Mouse (Mus musculus) embryonic facial prominence, embryonic 12.5 days (tissue): Measurements from ENCODE around the gene Jmjd7. TPM values are rescaled to one million over a fixed set of nuclear protein-coding genes. Genes with fewer than 3 reads are reported as not detected.

Source experiments
- ATAC-seq: fragments of 200-750 bp; cut with Nextera tagmentation; 2 replicates; pipeline ENCODE4 v1.8.0; 2017; ENCODE audit not compliant: insufficient number of reproducible peaks, insufficient read depth, low FRiP score, low TSS enrichment
- H3K27ac ChIP-seq: fragments of 300-500 bp; sonication (generic); 2 replicates; pipeline ENCODE4 v1.5.1; 2016; ENCODE audit warnings: mild to moderate bottlenecking
- H3K27me3 ChIP-seq: fragments of 300-500 bp; sonication (generic); 2 replicates; pipeline ENCODE4 v1.6.1; 2016; ENCODE audit warnings: mild to moderate bottlenecking, moderate library complexity
- H3K36me3 ChIP-seq: fragments of 300-500 bp; sonication (generic); 2 replicates; pipeline ENCODE4 v1.6.1; 2016; ENCODE audit warnings: mild to moderate bottlenecking
- H3K4me1 ChIP-seq: fragments of 300-500 bp; sonication (generic); 2 replicates; pipeline ENCODE4 v1.6.1; 2016
- H3K4me2 ChIP-seq: fragments of 300-500 bp; sonication (generic); replicated peaks from 2 replicates; pipeline ENCODE4 v1.6.1; 2016; ENCODE audit warnings: mild to moderate bottlenecking, moderate library complexity
- H3K4me3 ChIP-seq: fragments of 300-500 bp; sonication (generic); 2 replicates; pipeline ENCODE4 v1.5.1; 2016; ENCODE audit warnings: mild to moderate bottlenecking
- H3K9ac ChIP-seq: fragments of 300-500 bp; sonication (generic); 2 replicates; pipeline ENCODE4 v1.6.1; 2016; ENCODE audit warnings: mild to moderate bottlenecking, moderate library complexity
- H3K9me3 ChIP-seq: fragments of 300-500 bp; sonication (generic); 2 replicates; pipeline ENCODE4 v1.6.1; 2016; ENCODE audit warnings: mild to moderate bottlenecking, moderate library complexity
- WGBS: fragments of 180-500 bp; shearing (Covaris S2); methylation state at CpG from one replicate; pipeline ENCODE4 v1.1.7; 2016; 5-methylcytosine and 5-hydroxymethylcytosine counted together
- polyA plus RNA-seq: library from polyadenylated mRNA; unstranded; fragments of >200 nt; fragmentation: Nextera tagmentation; extraction: Ambion mirVana; gene quantifications from 2 replicates; pipeline ENCODE4 v1.2.1, GENCODE M21; 2016

Gene Jmjd7
- polyA plus RNA-seq, 1 experiment from 2014 or later = 19.0 TPM

DNA sequence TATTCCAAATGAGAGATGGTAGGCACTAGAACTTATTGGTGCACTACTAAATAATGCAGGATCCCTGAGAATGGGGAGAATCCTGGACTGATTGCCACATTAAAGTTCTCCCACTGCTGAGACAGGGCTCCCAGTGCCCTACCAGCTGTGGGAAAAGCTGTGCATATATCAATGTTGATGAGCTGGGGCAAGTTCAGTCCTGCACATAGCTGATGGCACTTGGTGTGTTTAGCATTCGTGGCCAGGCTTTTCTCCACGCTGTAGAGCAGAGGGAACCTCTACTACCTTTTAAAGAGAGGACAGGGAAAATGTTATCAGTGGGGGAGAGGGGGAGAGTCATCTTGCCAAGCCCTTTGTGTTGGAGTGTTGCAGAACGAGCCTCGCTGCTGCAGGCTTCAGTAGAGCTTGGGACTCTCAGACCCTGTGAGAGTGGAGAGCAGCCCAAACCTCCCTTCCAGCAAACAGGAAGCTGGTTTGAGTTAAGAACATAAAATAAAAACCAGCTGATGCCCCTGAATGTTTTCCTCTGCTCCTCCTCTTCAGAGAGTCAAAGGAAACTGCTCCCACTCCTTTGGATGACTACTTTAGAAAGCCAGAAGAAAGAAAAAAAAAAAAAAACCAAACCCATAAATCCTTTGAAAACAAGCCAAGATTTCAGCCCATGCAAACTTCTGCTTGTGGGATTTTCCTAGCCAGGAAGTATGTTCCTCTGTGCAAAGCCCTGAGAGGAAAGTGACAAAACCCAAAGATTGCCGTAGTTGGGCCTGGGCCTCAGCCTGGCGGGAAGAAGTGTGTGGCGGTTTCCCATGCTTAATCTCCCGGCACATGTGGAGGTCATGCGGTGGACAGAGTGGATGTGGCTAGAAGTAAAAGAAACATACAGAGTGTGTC, 31.6 kb upstream of the Jmjd7 start:
- 38% methylated on average over 9 of the region's 9 CpGs for WGBS
- Histone ChIP-seq H3K4me3 (no peak overlapping the region), H3K4me1 (peaks cover 26% of the 10 kb centered on the region), H3K36me3 (peaks cover 4% of the 10 kb centered on the region; the same call in 1 of the 2 replicates), H3K4me2 (no peak overlapping the region), H3K27me3 (no peaks in the 10 kb centered on the region), H3K9me3 (no peaks in the 10 kb centered on the region), H3K27ac (peak overlapping the region; percentile 94), H3K9ac (no peak overlapping the region)
- peak; percentile 74 for ATAC-seq

DNA sequence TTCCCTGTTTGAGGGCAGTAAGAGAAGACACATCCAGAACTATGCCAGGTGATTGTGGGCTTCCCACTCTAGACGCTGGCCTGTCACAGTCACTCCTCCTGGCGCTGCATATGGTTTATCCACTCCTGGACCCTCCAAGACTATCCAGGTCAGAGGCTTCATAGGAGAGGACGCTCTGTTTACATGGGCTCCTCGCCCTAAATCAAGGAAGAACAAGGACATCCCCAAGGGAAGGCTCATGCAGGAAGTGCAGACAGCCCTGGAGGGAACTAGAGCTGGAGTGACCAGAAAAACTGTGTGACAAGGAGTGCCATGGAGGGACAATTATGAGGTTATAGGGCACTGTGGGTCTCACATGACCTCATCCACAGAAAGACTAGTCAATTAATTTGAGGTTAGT, 29.9 kb upstream of the Jmjd7 start:
- Histone ChIP-seq H3K4me3 (no peak overlapping the region), H3K9me3 (no peaks in the 10 kb centered on the region), H3K27me3 (no peaks in the 10 kb centered on the region), H3K36me3 (peaks cover 10% of the 10 kb centered on the region; the same call in 1 of the 2 replicates), H3K4me2 (no peak overlapping the region), H3K4me1 (peaks cover 36% of the 10 kb centered on the region), H3K9ac (no peak overlapping the region), H3K27ac (peak overlapping the region; percentile 94)
- WGBS = 79% methylated on average over 4 of the region's 4 CpGs
- ATAC-seq = no peak

DNA sequence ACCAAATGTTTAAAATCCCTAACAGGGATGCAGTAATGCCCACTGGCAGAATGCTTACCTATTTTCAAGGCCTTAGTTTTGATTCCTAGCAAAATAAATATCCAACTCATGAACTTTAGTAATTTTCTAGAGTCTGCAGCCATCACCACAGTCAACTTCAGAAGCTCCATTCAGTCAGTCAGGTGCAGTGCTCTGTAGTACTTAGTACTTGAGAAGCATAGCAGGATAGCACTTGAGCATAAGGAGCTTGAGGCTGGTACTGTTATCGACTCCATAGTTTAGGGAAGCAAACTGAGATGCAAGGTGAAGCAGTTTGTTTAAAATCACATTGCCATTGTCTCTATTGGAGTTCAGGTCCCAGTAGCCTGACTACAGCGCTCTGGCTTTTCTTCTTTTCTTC, 27.6 kb upstream of the Jmjd7 start:
- Histone ChIP-seq H3K4me1 (peaks cover 35% of the 10 kb centered on the region), H3K9me3 (no peaks in the 10 kb centered on the region), H3K27ac (no peak overlapping the region), H3K36me3 (peaks cover 10% of the 10 kb centered on the region; the same call in 1 of the 2 replicates), H3K27me3 (no peaks in the 10 kb centered on the region), H3K4me3 (no peak overlapping the region), H3K9ac (no peak overlapping the region), H3K4me2 (no peak overlapping the region)
- no peak for ATAC-seq
- WGBS = 89% methylated on average over 2 of the region's 2 CpGs

DNA sequence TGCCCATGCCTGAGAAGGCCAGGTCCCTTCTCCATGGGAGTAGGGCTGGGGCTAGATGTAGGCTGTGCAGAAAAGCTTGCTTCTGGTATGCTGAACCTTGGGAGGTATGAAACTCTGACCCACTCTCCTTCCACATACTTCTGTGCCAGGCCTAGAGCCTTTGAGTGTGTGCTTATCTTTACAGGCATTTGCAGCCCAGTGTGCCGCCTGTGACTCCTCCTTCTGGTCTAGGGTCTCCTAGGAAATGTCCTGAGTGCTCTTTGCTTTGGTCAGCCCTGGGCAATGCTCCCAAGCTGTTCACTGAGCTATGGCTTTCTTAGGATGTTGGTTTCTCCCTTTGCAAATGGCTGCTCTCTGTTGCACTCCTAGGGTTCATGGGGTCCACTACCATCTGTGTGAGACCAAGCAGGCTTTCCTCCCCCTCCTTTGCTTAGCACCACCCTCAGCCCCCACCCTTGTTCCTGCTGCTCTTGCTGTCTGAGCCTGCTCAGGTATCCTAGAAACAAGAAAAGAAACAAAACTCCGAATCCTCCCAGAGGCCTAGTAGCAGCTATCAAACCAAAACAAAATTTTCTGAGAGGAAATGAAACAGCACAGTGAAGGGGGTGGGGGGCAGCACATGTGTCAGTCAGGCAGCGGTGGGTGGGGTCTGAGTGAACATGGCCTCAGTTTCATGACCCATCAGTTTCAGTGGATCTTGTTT, 26.2 kb upstream of the Jmjd7 start:
- Histone ChIP-seq H3K27me3 (no peaks in the 10 kb centered on the region), H3K4me1 (peaks cover 25% of the 10 kb centered on the region), H3K36me3 (peaks cover 10% of the 10 kb centered on the region; the same call in 1 of the 2 replicates), H3K4me2 (no peak overlapping the region), H3K27ac (peak overlapping the region; percentile 43; the same call in 1 of the 2 replicates), H3K9me3 (no peaks in the 10 kb centered on the region), H3K9ac (no peak overlapping the region), H3K4me3 (no peak overlapping the region)
- peak; percentile 60; the same call in 1 of the 2 replicates for ATAC-seq
- 56% methylated on average over 3 of the region's 3 CpGs for WGBS

GRCm38 (mm10) chr2:120001956-120002355, 25.3 kb upstream of the Jmjd7 start:
- H3K4me3 ChIP-seq = no peak overlapping the region
- peaks cover 10% of the 10 kb centered on the region; the same call in 1 of the 2 replicates for H3K36me3 ChIP-seq
- H3K4me1 ChIP-seq = peaks cover 15% of the 10 kb centered on the region
- ATAC-seq = no peak
- H3K27ac ChIP-seq = no peak overlapping the region
- no peaks in the 10 kb centered on the region for H3K9me3 ChIP-seq
- no peaks in the 10 kb centered on the region for H3K27me3 ChIP-seq
- no peak overlapping the region for H3K4me2 ChIP-seq
- no peak overlapping the region for H3K9ac ChIP-seq
- WGBS = 68% methylated on average over 4 of the region's 4 CpGs

- Histone ChIP-seq H3K4me3 (no peak overlapping the region), H3K9me3 (no peaks in the 10 kb centered on the region), H3K36me3 (peaks cover 14% of the 10 kb centered on the region; the same call in 1 of the 2 replicates), H3K9ac (no peak overlapping the region), H3K27me3 (no peaks in the 10 kb centered on the region), H3K4me1 (peaks cover 10% of the 10 kb centered on the region), H3K4me2 (no peak overlapping the region), H3K27ac (no peak overlapping the region)
- no peak for ATAC-seq
- WGBS = 73% methylated on average over 2 of the region's 2 CpGs
These were observed 23.3 kb upstream of the Jmjd7 start for GRCm38 (mm10) chr2:120003970-120004369.

GRCm38 (mm10) chr2:120006696-120007095, 20.6 kb upstream of the Jmjd7 start:
- H3K9ac ChIP-seq = no peak overlapping the region
- ATAC-seq = no peak
- H3K4me3 ChIP-seq = no peak overlapping the region
- 0 out of 2 replicates have a peak, but pooled peaks cover 4% of the 10 kb centered on the region for H3K36me3 ChIP-seq
- 92% methylated on average over 7 of the region's 7 CpGs for WGBS
- H3K4me1 ChIP-seq = no peaks in the 10 kb centered on the region
- no peak overlapping the region for H3K27ac ChIP-seq
- H3K4me2 ChIP-seq = no peak overlapping the region
- H3K9me3 ChIP-seq = no peaks in the 10 kb centered on the region
- H3K27me3 ChIP-seq = no peaks in the 10 kb centered on the region

- Histone ChIP-seq H3K27ac (no peak overlapping the region), H3K27me3 (no peaks in the 10 kb centered on the region), H3K9me3 (no peaks in the 10 kb centered on the region), H3K4me2 (no peak overlapping the region), H3K4me1 (no peaks in the 10 kb centered on the region), H3K4me3 (no peak overlapping the region), H3K36me3 (0 out of 2 replicates have a peak, but pooled peaks cover 4% of the 10 kb centered on the region), H3K9ac (no peak overlapping the region)
- WGBS = 73% methylated on average over 4 of the region's 4 CpGs
- ATAC-seq = no peak
These were observed 19.5 kb upstream of the Jmjd7 start for GRCm38 (mm10) chr2:120007680-120008210.

DNA sequence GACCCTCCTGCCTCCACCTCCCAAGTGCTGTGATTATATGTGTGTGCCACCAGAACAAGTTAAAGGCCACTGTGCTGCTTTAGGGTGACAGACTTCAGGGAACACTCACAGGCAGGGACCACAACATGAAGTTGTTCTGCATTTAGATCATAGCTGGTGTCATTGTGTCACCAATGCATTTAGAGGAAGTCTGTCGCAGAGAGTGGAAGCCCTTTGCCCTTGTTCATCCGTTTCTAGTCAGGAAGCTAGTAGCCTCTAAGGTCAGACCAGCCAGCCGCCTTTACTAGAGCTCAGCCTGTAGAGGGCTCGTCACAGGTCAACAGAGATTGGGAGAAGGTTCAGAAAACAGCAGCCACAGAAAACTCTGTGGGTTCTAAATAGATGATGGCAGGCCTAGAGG, 18.6 kb upstream of the Jmjd7 start:
- Histone ChIP-seq H3K27me3 (no peaks in the 10 kb centered on the region), H3K9ac (no peak overlapping the region), H3K27ac (no peak overlapping the region), H3K4me2 (no peak overlapping the region), H3K36me3 (peaks cover 7% of the 10 kb centered on the region; the same call in 1 of the 2 replicates), H3K4me3 (no peak overlapping the region), H3K4me1 (no peaks in the 10 kb centered on the region), H3K9me3 (no peaks in the 10 kb centered on the region)
- 41% methylated on average over 4 of the region's 4 CpGs for WGBS
- no peak for ATAC-seq

- 79% methylated on average over 8 of the region's 8 CpGs for WGBS
- Histone ChIP-seq H3K9ac (no peak overlapping the region), H3K27me3 (no peaks in the 10 kb centered on the region), H3K4me2 (no peak overlapping the region), H3K9me3 (no peaks in the 10 kb centered on the region), H3K36me3 (peaks cover 24% of the 10 kb centered on the region), H3K27ac (no peak overlapping the region), H3K4me1 (no peaks in the 10 kb centered on the region), H3K4me3 (no peak overlapping the region)
- ATAC-seq = no peak
These were observed 15.7 kb upstream of the Jmjd7 start for GRCm38 (mm10) chr2:120011462-120012200.

DNA sequence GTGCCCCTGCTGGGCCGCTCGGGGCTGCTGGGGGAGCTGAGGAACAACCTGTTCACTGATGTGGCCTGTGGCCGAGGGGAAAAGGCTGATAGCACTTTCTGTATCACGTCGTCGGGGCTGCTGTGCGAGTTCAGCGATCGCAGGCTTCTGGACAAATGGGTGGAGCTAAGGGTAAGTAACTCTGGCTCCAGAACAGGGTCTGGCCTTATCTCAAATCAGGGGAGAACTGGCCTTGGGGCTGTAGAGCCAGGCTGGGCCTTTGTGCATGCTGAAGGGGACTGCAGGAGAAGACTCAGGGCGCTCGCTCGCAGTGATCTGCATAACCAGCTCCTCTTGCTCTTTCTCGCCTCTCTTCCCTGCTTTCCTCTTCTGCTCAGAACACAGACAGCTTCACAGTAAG, 14.4 kb upstream of the Jmjd7 start:
- Histone ChIP-seq H3K27ac (no peak overlapping the region), H3K4me3 (no peak overlapping the region), H3K36me3 (peaks cover 33% of the 10 kb centered on the region), H3K27me3 (no peaks in the 10 kb centered on the region), H3K9me3 (no peaks in the 10 kb centered on the region), H3K4me2 (no peak overlapping the region), H3K4me1 (no peaks in the 10 kb centered on the region), H3K9ac (no peak overlapping the region)
- 86% methylated on average over 13 of the region's 13 CpGs for WGBS
- no peak for ATAC-seq
